Mouse (Mus musculus) layer of hippocampus, adult 9-11 months (tissue): ENCODE measurements around the gene Fam43a.

Experiments
- DNase-seq: peaks from one replicate; pipeline ENCODE4 v3.0.0; 2022

Gene Fam43a

GRCm38 (mm10) chr16:30629509-30629908 lies 30.0 kb downstream of the Fam43a start:
- DNase-seq: no peak

- no peak for DNase-seq
Observed at GRCm38 (mm10) chr16:30633906-30634746, 34.6 kb downstream of the Fam43a start.

GRCm38 (mm10) chr16:30638586-30638985 lies 39.1 kb downstream of the Fam43a start:
- no peak for DNase-seq

- no peak for DNase-seq
Observed at GRCm38 (mm10) chr16:30640591-30640990, 41.1 kb downstream of the Fam43a start.

GRCm38 (mm10) chr16:30641408-30641807 lies 41.9 kb downstream of the Fam43a start:
- DNase-seq: no peak

GRCm38 (mm10) chr16:30642229-30642628 lies 42.7 kb downstream of the Fam43a start:
- DNase-seq: no peak

- DNase-seq: no peak
Observed at GRCm38 (mm10) chr16:30644981-30645380, 45.5 kb downstream of the Fam43a start.

GRCm38 (mm10) chr16:30645841-30646558 lies 46.5 kb downstream of the Fam43a start:
- DNase-seq: no peak

- DNase-seq: no peak
Observed at GRCm38 (mm10) chr16:30646856-30647255, 47.3 kb downstream of the Fam43a start.

- no peak for DNase-seq
Observed at GRCm38 (mm10) chr16:30651292-30651691, 51.8 kb downstream of the Fam43a start.
